Mouse (Mus musculus): ENCODE results near the gene Dnmt3c. TPM values are rescaled to one million over a fixed set of nuclear protein-coding genes. Genes with fewer than 3 reads are reported as not detected.
"Not testable (repeated sequence)": the region's sequence is repeated elsewhere in the genome, so short reads cannot be mapped to it uniquely, and the experiment has no call there.

Dnmt3c gene
- polyA plus RNA-seq, 1 experiment from 2014 or later, result not detected

- Histone ChIP-seq H3K9me3 (ENCODE audit: control insufficient read depth, low read length) (no peaks in the 10 kb centered on the region), H3K4me3 (ENCODE audit: control insufficient read depth in 1 of 2, insufficient read depth in 1 of 2, low read depth in 1 of 2, low read length in 2 of 2) (no peak overlapping the region), H3K36me3 (ENCODE audit: control insufficient read depth, insufficient read depth, low read length) (peaks cover 30% of the 10 kb centered on the region), H3K4me1 (ENCODE audit: control insufficient read depth in 2 of 2, insufficient read depth in 2 of 2, low read length in 2 of 2) (0 out of 4 replicates have a peak, but pooled peaks cover 0 to 4% of the 10 kb centered on the region in 2 experiments), H3K9ac (ENCODE audit: low read length) (no peak overlapping the region), H3K27me3 (ENCODE audit: control insufficient read depth, insufficient read depth, low read length) (no peaks in the 10 kb centered on the region), H3K27ac (replicated peaks in 1 of 2; ENCODE audit: control insufficient read depth in 1 of 2, insufficient read depth in 1 of 2, low read depth in 2 of 2, low read length in 2 of 2) (no peak overlapping the region), H3K4me2 (ENCODE audit: low read length) (no peak overlapping the region)
- 81% methylated on average over 7 of the region's 7 CpGs for WGBS
- no peak for ATAC-seq (ENCODE audit: insufficient number of reproducible peaks, insufficient read depth, low FRiP score, low read depth)
These were observed 31.1 kb upstream of the Dnmt3c start for GRCm38 (mm10) chr2:153665401-153665800.

DNA sequence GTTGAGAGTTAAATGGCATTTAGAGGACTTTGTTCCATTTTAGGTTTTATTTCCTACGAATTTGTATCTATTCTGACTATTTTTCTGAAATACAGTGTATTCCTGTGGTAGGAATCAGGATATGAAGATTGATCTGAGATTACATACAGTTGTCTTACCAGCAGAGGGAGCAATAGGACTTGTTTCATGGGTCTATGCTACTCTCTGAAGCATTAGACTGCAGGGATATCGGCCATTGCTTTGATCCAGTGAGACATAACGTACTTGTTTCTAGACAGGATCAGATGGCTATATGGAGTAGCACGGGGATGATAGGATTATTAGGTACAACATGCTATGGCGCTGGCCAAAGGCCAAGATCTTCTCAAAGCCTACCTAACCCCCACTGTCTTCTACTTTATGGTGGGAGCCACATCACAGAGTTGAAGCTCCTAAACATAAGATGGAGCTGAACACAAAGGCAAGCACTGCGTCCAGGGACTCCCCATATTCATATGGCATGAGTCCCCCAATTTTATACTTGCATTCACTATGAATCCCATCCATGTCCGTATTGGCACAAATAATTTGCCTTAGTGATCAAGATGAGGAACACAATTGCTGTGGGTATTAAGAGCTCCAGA, 27.6 kb upstream of the Dnmt3c start:
- WGBS, result 65% methylated on average over 7 of the region's 7 CpGs

GRCm38 (mm10) chr2:153670111-153670510, 26.3 kb upstream of the Dnmt3c start:
- Histone ChIP-seq H3K4me3 (ENCODE audit: control insufficient read depth in 1 of 2, insufficient read depth in 1 of 2, low read depth in 1 of 2, low read length in 2 of 2) (no peak overlapping the region), H3K4me1 (ENCODE audit: control insufficient read depth in 2 of 2, insufficient read depth in 2 of 2, low read length in 2 of 2) (0 out of 4 replicates have a peak, but pooled peaks cover 0 to 5% of the 10 kb centered on the region in 2 experiments), H3K9me3 (ENCODE audit: control insufficient read depth, low read length) (no peaks in the 10 kb centered on the region), H3K27me3 (ENCODE audit: control insufficient read depth, insufficient read depth, low read length) (no peaks in the 10 kb centered on the region), H3K4me2 (ENCODE audit: low read length) (no peak overlapping the region), H3K36me3 (ENCODE audit: control insufficient read depth, insufficient read depth, low read length) (peaks cover 15% of the 10 kb centered on the region), H3K9ac (ENCODE audit: low read length) (no peak overlapping the region), H3K27ac (replicated peaks in 1 of 2; ENCODE audit: control insufficient read depth in 1 of 2, insufficient read depth in 1 of 2, low read depth in 2 of 2, low read length in 2 of 2) (no peak overlapping the region)
- WGBS, result 41% methylated on average over 5 of the region's 5 CpGs
- ATAC-seq (ENCODE audit: insufficient number of reproducible peaks, insufficient read depth, low FRiP score, low read depth), result no peak

More for the DNA sequence above, 27.6 kb upstream of the Dnmt3c start:
- H3K27me3 ChIP-seq (ENCODE audit: control insufficient read depth, insufficient read depth, low read length), result no peaks in the 10 kb centered on the region
- no peak overlapping the region for H3K4me3 ChIP-seq (ENCODE audit: control insufficient read depth in 1 of 2, insufficient read depth in 1 of 2, low read depth in 1 of 2, low read length in 2 of 2)
- 0 out of 4 replicates have a peak, but pooled peaks cover 0 to 5% of the 10 kb centered on the region in 2 experiments for H3K4me1 ChIP-seq (ENCODE audit: control insufficient read depth in 2 of 2, insufficient read depth in 2 of 2, low read length in 2 of 2)
- no peak overlapping the region for H3K27ac ChIP-seq (replicated peaks in 1 of 2; ENCODE audit: control insufficient read depth in 1 of 2, insufficient read depth in 1 of 2, low read depth in 2 of 2, low read length in 2 of 2)
- no peaks in the 10 kb centered on the region for H3K9me3 ChIP-seq (ENCODE audit: control insufficient read depth, low read length)
- H3K9ac ChIP-seq (ENCODE audit: low read length), result no peak overlapping the region
- H3K36me3 ChIP-seq (ENCODE audit: control insufficient read depth, insufficient read depth, low read length), result peaks cover 13% of the 10 kb centered on the region
- ATAC-seq (ENCODE audit: insufficient number of reproducible peaks, insufficient read depth, low FRiP score, low read depth), result no peak
- no peak overlapping the region for H3K4me2 ChIP-seq (ENCODE audit: low read length)

GRCm38 (mm10) chr2:153672619-153673018, 23.8 kb upstream of the Dnmt3c start:
- no peak overlapping the region for H3K4me3 ChIP-seq (ENCODE audit: control insufficient read depth in 1 of 2, insufficient read depth in 1 of 2, low read depth in 1 of 2, low read length in 2 of 2)
- no peak overlapping the region for H3K9ac ChIP-seq (ENCODE audit: low read length)
- no peak overlapping the region for H3K4me2 ChIP-seq (ENCODE audit: low read length)
- no peaks in the 10 kb centered on the region for H3K9me3 ChIP-seq (ENCODE audit: control insufficient read depth, low read length)
- H3K27me3 ChIP-seq (ENCODE audit: control insufficient read depth, insufficient read depth, low read length), result no peaks in the 10 kb centered on the region
- no peak overlapping the region for H3K27ac ChIP-seq (replicated peaks in 1 of 2; ENCODE audit: control insufficient read depth in 1 of 2, insufficient read depth in 1 of 2, low read depth in 2 of 2, low read length in 2 of 2)
- WGBS, result 87% methylated on average over 2 of the region's 2 CpGs
- ATAC-seq (ENCODE audit: insufficient number of reproducible peaks, insufficient read depth, low FRiP score, low read depth), result no peak
- H3K4me1 ChIP-seq (ENCODE audit: control insufficient read depth in 2 of 2, insufficient read depth in 2 of 2, low read length in 2 of 2), result 0 out of 4 replicates have a peak, but pooled peaks cover 0 to 5% of the 10 kb centered on the region in 2 experiments
- peaks cover 11% of the 10 kb centered on the region for H3K36me3 ChIP-seq (ENCODE audit: control insufficient read depth, insufficient read depth, low read length)

- not testable (repeated sequence) for H3K9ac ChIP-seq (ENCODE audit: low read length); H3K9me3 ChIP-seq (ENCODE audit: control insufficient read depth, low read length); H3K27me3 ChIP-seq (ENCODE audit: control insufficient read depth, insufficient read depth, low read length); ATAC-seq (ENCODE audit: insufficient number of reproducible peaks, insufficient read depth, low FRiP score, low read depth); H3K4me1 ChIP-seq (ENCODE audit: control insufficient read depth in 2 of 2, insufficient read depth in 2 of 2, low read length in 2 of 2); H3K27ac ChIP-seq (replicated peaks in 1 of 2; ENCODE audit: control insufficient read depth in 1 of 2, insufficient read depth in 1 of 2, low read depth in 2 of 2, low read length in 2 of 2); H3K4me3 ChIP-seq (ENCODE audit: control insufficient read depth in 1 of 2, insufficient read depth in 1 of 2, low read depth in 1 of 2, low read length in 2 of 2); H3K4me2 ChIP-seq (ENCODE audit: low read length)
- peaks cover 11% of the 10 kb centered on the region for H3K36me3 ChIP-seq (ENCODE audit: control insufficient read depth, insufficient read depth, low read length)
- 42% methylated on average over 1 of the region's 1 CpGs for WGBS
These were observed 21.1 kb upstream of the Dnmt3c start for GRCm38 (mm10) chr2:153675364-153675763.

DNA sequence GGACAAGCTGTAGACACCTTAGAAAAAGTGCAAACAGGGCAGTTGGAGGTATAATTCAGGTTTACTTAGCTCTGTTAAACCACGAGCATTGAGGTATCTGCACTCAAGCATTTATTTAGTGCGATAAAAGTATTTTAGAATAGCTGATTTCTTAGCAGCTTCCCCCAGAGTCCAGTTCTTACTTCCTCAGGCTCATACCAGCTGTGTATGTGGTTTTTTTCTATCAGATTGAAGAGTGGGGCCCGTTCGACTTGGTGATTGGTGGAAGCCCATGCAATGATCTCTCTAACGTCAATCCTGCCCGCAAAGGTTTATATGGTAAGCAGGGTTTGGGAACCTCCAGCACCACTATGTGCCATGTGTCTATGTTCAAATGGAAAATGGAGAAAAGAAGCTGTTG, 19.5 kb upstream of the Dnmt3c start:
- no peak for ATAC-seq (ENCODE audit: insufficient number of reproducible peaks, insufficient read depth, low FRiP score, low read depth)
- peaks cover 14% of the 10 kb centered on the region for H3K36me3 ChIP-seq (ENCODE audit: control insufficient read depth, insufficient read depth, low read length)
- no peaks in the 10 kb centered on the region for H3K4me1 ChIP-seq (ENCODE audit: control insufficient read depth in 2 of 2, insufficient read depth in 2 of 2, low read length in 2 of 2)
- no peak overlapping the region for H3K9ac ChIP-seq (ENCODE audit: low read length)
- H3K4me2 ChIP-seq (ENCODE audit: low read length), result no peak overlapping the region
- H3K27me3 ChIP-seq (ENCODE audit: control insufficient read depth, insufficient read depth, low read length), result no peaks in the 10 kb centered on the region
- H3K27ac ChIP-seq (replicated peaks in 1 of 2; ENCODE audit: control insufficient read depth in 1 of 2, insufficient read depth in 1 of 2, low read depth in 2 of 2, low read length in 2 of 2), result no peak overlapping the region
- 92% methylated on average over 6 of the region's 6 CpGs for WGBS
- H3K9me3 ChIP-seq (ENCODE audit: control insufficient read depth, low read length), result no peaks in the 10 kb centered on the region
- H3K4me3 ChIP-seq (ENCODE audit: control insufficient read depth in 1 of 2, insufficient read depth in 1 of 2, low read depth in 1 of 2, low read length in 2 of 2), result no peak overlapping the region

DNA sequence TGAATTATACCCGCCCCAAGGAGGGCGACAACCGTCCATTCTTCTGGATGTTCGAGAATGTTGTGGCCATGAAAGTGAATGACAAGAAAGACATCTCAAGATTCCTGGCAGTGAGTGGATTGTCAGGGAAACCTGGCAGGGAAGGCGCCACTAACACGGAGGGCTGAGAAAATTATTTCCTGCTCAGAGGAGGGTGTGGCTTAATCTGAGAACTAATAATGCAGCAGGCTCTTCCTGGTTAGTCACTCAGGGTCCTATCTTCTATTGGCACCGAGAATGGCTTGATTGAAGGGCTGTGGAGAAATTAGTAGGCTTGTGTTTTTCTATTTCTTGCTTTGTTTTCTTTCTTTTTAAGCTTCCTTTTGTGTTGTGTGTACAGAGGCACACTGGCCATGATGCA, 18.9 kb upstream of the Dnmt3c start:
- H3K4me2 ChIP-seq (ENCODE audit: low read length), result no peak overlapping the region
- no peak for ATAC-seq (ENCODE audit: insufficient number of reproducible peaks, insufficient read depth, low FRiP score, low read depth)
- no peak overlapping the region for H3K27ac ChIP-seq (replicated peaks in 1 of 2; ENCODE audit: control insufficient read depth in 1 of 2, insufficient read depth in 1 of 2, low read depth in 2 of 2, low read length in 2 of 2)
- H3K27me3 ChIP-seq (ENCODE audit: control insufficient read depth, insufficient read depth, low read length), result no peaks in the 10 kb centered on the region
- WGBS, result 76% methylated on average over 7 of the region's 7 CpGs
- H3K36me3 ChIP-seq (ENCODE audit: control insufficient read depth, insufficient read depth, low read length), result peaks cover 14% of the 10 kb centered on the region
- H3K4me3 ChIP-seq (ENCODE audit: control insufficient read depth in 1 of 2, insufficient read depth in 1 of 2, low read depth in 1 of 2, low read length in 2 of 2), result no peak overlapping the region
- no peaks in the 10 kb centered on the region for H3K9me3 ChIP-seq (ENCODE audit: control insufficient read depth, low read length)
- H3K9ac ChIP-seq (ENCODE audit: low read length), result no peak overlapping the region
- H3K4me1 ChIP-seq (ENCODE audit: control insufficient read depth in 2 of 2, insufficient read depth in 2 of 2, low read length in 2 of 2), result no peaks in the 10 kb centered on the region

GRCm38 (mm10) chr2:153679959-153680358, 16.5 kb upstream of the Dnmt3c start:
- no peak overlapping the region for H3K4me3 ChIP-seq (ENCODE audit: control insufficient read depth in 1 of 2, insufficient read depth in 1 of 2, low read depth in 1 of 2, low read length in 2 of 2)
- no peak overlapping the region for H3K4me2 ChIP-seq (ENCODE audit: low read length)
- H3K9ac ChIP-seq (ENCODE audit: low read length), result no peak overlapping the region
- WGBS, result 92% methylated on average over 1 of the region's 1 CpGs
- no peak for ATAC-seq (ENCODE audit: insufficient number of reproducible peaks, insufficient read depth, low FRiP score, low read depth)
- H3K27me3 ChIP-seq (ENCODE audit: control insufficient read depth, insufficient read depth, low read length), result no peaks in the 10 kb centered on the region
- H3K9me3 ChIP-seq (ENCODE audit: control insufficient read depth, low read length), result no peaks in the 10 kb centered on the region
- no peaks in the 10 kb centered on the region for H3K4me1 ChIP-seq (ENCODE audit: control insufficient read depth in 2 of 2, insufficient read depth in 2 of 2, low read length in 2 of 2)
- peaks cover 11% of the 10 kb centered on the region for H3K36me3 ChIP-seq (ENCODE audit: control insufficient read depth, insufficient read depth, low read length)
- H3K27ac ChIP-seq (replicated peaks in 1 of 2; ENCODE audit: control insufficient read depth in 1 of 2, insufficient read depth in 1 of 2, low read depth in 2 of 2, low read length in 2 of 2), result no peak overlapping the region
